Mouse (Mus musculus) neural tube, embryonic 13.5 days (tissue): ENCODE results near the gene Slc16a8. TPM values are rescaled to one million over a fixed set of nuclear protein-coding genes. Genes with fewer than 3 reads are reported as not detected.
A peak's percentile ranks its signal among the peaks of the same experiment; 100 is the strongest.

Source experiments
- ATAC-seq: fragments of 200-750 bp; cut with Nextera tagmentation; 2 replicates; pipeline ENCODE4 v1.8.0; 2017; ENCODE audit warnings: low read depth, mild to moderate bottlenecking, moderate TSS enrichment, moderate library complexity
- H3K27ac ChIP-seq: fragments of 300-500 bp; sonication (generic); replicated peaks from 2 replicates; pipeline ENCODE4 v1.5.1; 2015; ENCODE audit warnings: moderate library complexity, mild to moderate bottlenecking, inconsistent platforms
- H3K27me3 ChIP-seq: fragments of 300-500 bp; sonication (generic); 2 replicates; pipeline ENCODE4 v1.6.1; 2015; ENCODE audit warnings: mild to moderate bottlenecking, inconsistent platforms
- H3K36me3 ChIP-seq: fragments of 300-500 bp; sonication (generic); 2 replicates; pipeline ENCODE4 v1.6.1; 2015; ENCODE audit warnings: mild to moderate bottlenecking, inconsistent platforms
- H3K4me1 ChIP-seq: fragments of 300-500 bp; sonication (generic); replicated peaks from 2 replicates; pipeline ENCODE4 v1.6.1; 2015; ENCODE audit warnings: inconsistent platforms
- H3K4me2 ChIP-seq: fragments of 300-500 bp; sonication (generic); 2 replicates; pipeline ENCODE4 v1.6.1; 2015; ENCODE audit warnings: inconsistent platforms, mild to moderate bottlenecking, moderate library complexity
- H3K4me3 ChIP-seq: fragments of 300-500 bp; sonication (generic); 2 replicates; pipeline ENCODE4 v1.5.1; 2015; ENCODE audit warnings: mild to moderate bottlenecking, inconsistent platforms
- H3K9ac ChIP-seq: fragments of 300-500 bp; sonication (generic); 2 replicates; pipeline ENCODE4 v1.6.1; 2015; ENCODE audit warnings: moderate library complexity, mild to moderate bottlenecking, inconsistent platforms
- H3K9me3 ChIP-seq: fragments of 300-500 bp; sonication (generic); 2 replicates; pipeline ENCODE4 v1.6.1; 2016; ENCODE audit warnings: inconsistent platforms
- WGBS: fragments of 180-500 bp; shearing (Covaris S2); methylation state at CpG from one replicate; pipeline ENCODE4 v1.1.7; 2015; 5-methylcytosine and 5-hydroxymethylcytosine counted together
- polyA plus RNA-seq: library from polyadenylated mRNA; unstranded; fragments of >200 nt; fragmentation: Nextera tagmentation; extraction: Ambion mirVana; gene quantifications from 2 replicates; pipeline ENCODE4 v1.2.1, GENCODE M21; 2015

The Slc16a8 gene
- polyA plus RNA-seq, 1 experiment from 2014 or later = 0.43 TPM

DNA sequence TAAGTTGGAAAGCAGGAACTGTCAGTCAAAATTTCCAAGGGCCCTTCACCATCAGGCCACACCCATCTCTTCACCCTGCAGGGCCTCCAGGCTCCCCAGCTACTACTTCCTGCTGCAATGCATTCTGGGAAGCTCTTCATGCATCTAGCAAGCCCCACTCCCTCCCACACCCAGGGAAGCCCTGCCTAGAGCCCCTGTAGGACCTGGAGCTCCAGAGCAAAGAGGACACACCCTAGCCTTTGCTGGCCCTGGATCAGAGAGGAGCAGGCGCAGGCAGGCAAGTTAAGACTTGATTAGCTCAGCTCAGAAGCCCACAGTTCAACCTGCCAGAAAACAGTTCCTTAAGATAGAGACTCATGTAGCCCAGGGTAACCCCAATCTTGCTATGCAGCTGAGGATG is 26.8 kb upstream of the Slc16a8 start:
- Histone ChIP-seq H3K4me3 (no peak overlapping the region), H3K27me3 (no peaks in the 10 kb centered on the region), H3K9me3 (no peaks in the 10 kb centered on the region), H3K4me2 (no peak overlapping the region), H3K27ac (no peak overlapping the region), H3K36me3 (peaks cover 7% of the 10 kb centered on the region; the same call in 1 of the 2 replicates), H3K9ac (no peak overlapping the region), H3K4me1 (no peaks in the 10 kb centered on the region)
- 90% methylated on average over 1 of the region's 1 CpGs for WGBS
- ATAC-seq = no peak

DNA sequence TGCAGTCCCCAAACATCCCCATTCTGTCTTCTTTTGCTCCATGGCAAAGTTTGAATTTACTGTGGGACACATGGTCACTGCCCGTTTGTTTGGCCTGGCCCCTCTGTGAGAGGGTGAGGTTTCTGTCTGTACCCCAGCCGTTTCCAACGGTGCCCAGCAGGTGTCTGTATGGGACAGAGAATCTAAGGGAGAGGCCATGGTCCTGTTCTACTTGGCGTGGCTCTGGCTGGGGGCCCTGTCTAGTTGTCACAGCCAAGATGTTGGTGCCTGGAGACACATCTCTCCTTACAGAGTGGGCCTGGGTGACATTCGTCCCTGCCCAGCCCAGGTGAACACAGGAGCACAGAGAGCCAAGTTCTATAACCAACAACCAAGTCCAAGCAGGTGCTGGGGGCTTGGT is 26.3 kb upstream of the Slc16a8 start:
- no peak for ATAC-seq
- Histone ChIP-seq H3K36me3 (peaks cover 2% of the 10 kb centered on the region; the same call in 1 of the 2 replicates), H3K27ac (no peak overlapping the region), H3K9ac (no peak overlapping the region), H3K27me3 (no peaks in the 10 kb centered on the region), H3K4me2 (no peak overlapping the region), H3K4me1 (no peaks in the 10 kb centered on the region), H3K9me3 (no peaks in the 10 kb centered on the region), H3K4me3 (no peak overlapping the region)
- 58% methylated on average over 5 of the region's 5 CpGs for WGBS

GRCm38 (mm10) chr15:79280209-79280608 is 25.6 kb upstream of the Slc16a8 start:
- no peak overlapping the region for H3K4me3 ChIP-seq
- H3K4me2 ChIP-seq = no peak overlapping the region
- H3K36me3 ChIP-seq = no peaks in the 10 kb centered on the region
- H3K9ac ChIP-seq = no peak overlapping the region
- WGBS = 29% methylated on average over 6 of the region's 6 CpGs
- no peaks in the 10 kb centered on the region for H3K4me1 ChIP-seq
- no peak overlapping the region for H3K27ac ChIP-seq
- no peaks in the 10 kb centered on the region for H3K9me3 ChIP-seq
- H3K27me3 ChIP-seq = no peaks in the 10 kb centered on the region
- no peak for ATAC-seq

GRCm38 (mm10) chr15:79277728-79278127 is 23.2 kb upstream of the Slc16a8 start:
- WGBS = 63% methylated on average over 10 of the region's 10 CpGs
- H3K27ac ChIP-seq = no peak overlapping the region
- H3K36me3 ChIP-seq = no peaks in the 10 kb centered on the region
- no peak overlapping the region for H3K4me3 ChIP-seq
- no peak for ATAC-seq
- peaks cover 6% of the 10 kb centered on the region for H3K4me1 ChIP-seq
- H3K27me3 ChIP-seq = no peaks in the 10 kb centered on the region
- H3K9me3 ChIP-seq = no peaks in the 10 kb centered on the region
- H3K4me2 ChIP-seq = no peak overlapping the region
- H3K9ac ChIP-seq = no peak overlapping the region

- Histone ChIP-seq H3K27ac (no peak overlapping the region), H3K36me3 (no peaks in the 10 kb centered on the region), H3K9ac (no peak overlapping the region), H3K9me3 (no peaks in the 10 kb centered on the region), H3K4me3 (no peak overlapping the region), H3K4me1 (peaks cover 21% of the 10 kb centered on the region), H3K27me3 (peaks cover 5% of the 10 kb centered on the region; the same call in 1 of the 2 replicates), H3K4me2 (no peak overlapping the region)
- no peak for ATAC-seq
- WGBS = 40% methylated on average over 10 of the region's 10 CpGs
Observed at GRCm38 (mm10) chr15:79273020-79273419, 18.5 kb upstream of the Slc16a8 start.

- H3K36me3 ChIP-seq = no peaks in the 10 kb centered on the region
- H3K9ac ChIP-seq = peak overlapping the region; percentile 35
- H3K27me3 ChIP-seq = peaks cover 5% of the 10 kb centered on the region; the same call in 1 of the 2 replicates
- H3K4me3 ChIP-seq = peak overlapping the region; percentile 36
- peak; percentile 60 for ATAC-seq
- peaks cover 21% of the 10 kb centered on the region for H3K4me1 ChIP-seq
- 16% methylated on average over 17 of the region's 17 CpGs for WGBS
- H3K4me2 ChIP-seq = peak overlapping the region; percentile 73
- H3K9me3 ChIP-seq = no peaks in the 10 kb centered on the region
- H3K27ac ChIP-seq = no peak overlapping the region
Observed at GRCm38 (mm10) chr15:79271124-79271746, 16.7 kb upstream of the Slc16a8 start.

DNA sequence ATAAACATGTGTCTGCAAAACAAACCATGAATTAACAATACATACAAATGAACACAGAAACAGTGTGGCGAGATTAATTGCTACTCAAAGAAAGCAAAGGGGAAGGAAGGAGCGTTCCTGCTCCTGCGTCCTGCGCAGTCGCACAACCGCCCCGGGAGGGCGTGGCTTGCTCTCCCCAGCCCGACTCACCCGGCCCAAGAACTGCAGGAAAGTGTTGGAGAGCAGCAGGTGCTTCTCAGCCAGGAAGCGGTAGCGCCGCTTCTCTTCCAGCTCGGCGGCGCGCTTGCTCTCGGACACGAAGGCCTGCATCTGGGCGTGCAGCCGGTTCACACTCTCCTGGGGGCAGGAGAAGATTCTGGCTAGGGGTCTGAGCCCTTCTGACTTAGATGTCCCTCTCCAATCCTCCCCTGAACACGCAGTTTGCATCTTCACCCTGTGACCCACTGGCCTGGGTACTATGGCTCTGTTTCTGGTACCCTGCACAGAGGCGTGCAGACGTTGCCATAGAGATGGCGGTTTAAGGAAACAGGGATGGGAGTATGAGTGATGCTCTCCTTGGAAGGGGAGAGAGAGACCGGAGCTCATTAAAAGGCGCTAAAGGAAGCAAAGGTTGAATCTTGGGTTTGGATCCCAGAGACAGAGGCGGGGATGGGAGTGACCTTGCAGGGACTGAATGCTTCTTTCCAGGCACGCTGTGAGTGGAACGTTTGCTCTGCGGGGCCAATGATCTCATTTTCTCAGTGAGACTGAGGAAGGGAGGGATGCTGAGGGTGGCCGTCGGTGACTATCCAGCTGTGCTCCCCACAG is 16.0 kb upstream of the Slc16a8 start:
- Histone ChIP-seq H3K27me3 (peaks cover 5% of the 10 kb centered on the region; the same call in 1 of the 2 replicates), H3K27ac (no peak overlapping the region), H3K4me3 (peak overlapping the region; percentile 36), H3K36me3 (no peaks in the 10 kb centered on the region), H3K4me2 (peak overlapping the region; percentile 73), H3K9ac (peak overlapping the region; percentile 35), H3K9me3 (no peaks in the 10 kb centered on the region), H3K4me1 (peaks cover 21% of the 10 kb centered on the region)
- peak; percentile 83 for ATAC-seq
- under 1% methylated on average over 33 of the region's 33 CpGs for WGBS

DNA sequence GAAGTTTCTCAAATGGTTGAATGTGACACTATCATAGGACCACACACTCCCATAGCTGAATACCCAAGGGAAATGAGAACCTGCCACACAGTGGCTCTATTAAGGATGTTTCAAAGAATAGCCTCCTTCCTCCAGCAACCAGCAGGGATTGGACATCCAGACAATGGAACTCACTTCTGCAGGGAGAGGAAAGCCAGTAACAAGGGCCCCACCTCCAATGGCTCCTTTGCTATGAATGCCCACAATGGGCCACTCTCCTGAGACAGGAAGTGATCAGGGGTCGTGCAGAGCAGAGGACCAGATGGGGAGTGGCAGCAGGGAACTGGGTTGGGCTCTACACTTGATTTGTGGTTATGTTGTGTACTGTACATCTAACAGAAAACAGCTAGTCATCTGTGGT is 14.0 kb upstream of the Slc16a8 start:
- Histone ChIP-seq H3K9ac (no peak overlapping the region), H3K4me3 (no peak overlapping the region), H3K4me2 (no peak overlapping the region), H3K4me1 (peaks cover 21% of the 10 kb centered on the region), H3K9me3 (no peaks in the 10 kb centered on the region), H3K36me3 (no peaks in the 10 kb centered on the region), H3K27ac (no peak overlapping the region), H3K27me3 (peaks cover 16% of the 10 kb centered on the region)
- 21% methylated on average over 1 of the region's 1 CpGs for WGBS
- ATAC-seq = no peak

GRCm38 (mm10) chr15:79265384-79265783 is 10.8 kb upstream of the Slc16a8 start:
- Histone ChIP-seq H3K4me1 (peaks cover 23% of the 10 kb centered on the region), H3K27me3 (peaks cover 48% of the 10 kb centered on the region), H3K36me3 (no peaks in the 10 kb centered on the region), H3K27ac (no peak overlapping the region), H3K9me3 (no peaks in the 10 kb centered on the region), H3K4me3 (no peak overlapping the region), H3K9ac (no peak overlapping the region), H3K4me2 (no peak overlapping the region)
- 78% methylated on average over 4 of the region's 4 CpGs for WGBS
- ATAC-seq = no peak

GRCm38 (mm10) chr15:79263726-79264125 is 9.2 kb upstream of the Slc16a8 start:
- H3K4me3 ChIP-seq = no peak overlapping the region
- H3K9me3 ChIP-seq = no peaks in the 10 kb centered on the region
- peaks cover 59% of the 10 kb centered on the region for H3K27me3 ChIP-seq
- no peak for ATAC-seq
- 92% methylated on average over 6 of the region's 6 CpGs for WGBS
- H3K4me1 ChIP-seq = peaks cover 19% of the 10 kb centered on the region
- H3K4me2 ChIP-seq = no peak overlapping the region
- no peak overlapping the region for H3K27ac ChIP-seq
- no peaks in the 10 kb centered on the region for H3K36me3 ChIP-seq
- no peak overlapping the region for H3K9ac ChIP-seq

DNA sequence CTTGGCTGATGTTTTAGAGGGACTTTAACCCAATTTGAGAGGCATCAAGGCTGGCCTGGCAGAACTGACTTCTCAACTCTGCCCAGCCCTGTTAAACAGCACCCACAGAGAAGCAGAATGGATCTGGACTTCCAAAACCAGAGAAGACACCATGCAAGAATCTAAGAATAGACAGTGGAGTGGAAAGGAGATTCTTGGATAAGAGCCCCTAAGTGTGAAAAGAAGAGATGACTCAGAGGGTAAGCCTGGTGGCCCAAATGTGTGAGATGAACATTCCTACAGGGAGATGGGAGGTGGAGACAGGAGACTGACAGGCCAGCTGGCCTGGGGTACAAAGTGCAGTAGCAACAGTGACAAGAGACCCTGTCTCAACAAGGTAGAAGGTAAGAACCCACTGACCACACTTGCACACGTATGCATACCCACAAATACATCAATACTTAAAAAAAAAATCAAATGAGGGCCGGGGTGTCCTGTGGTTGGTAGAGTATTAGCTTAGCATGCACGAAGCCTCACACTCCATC is 8.3 kb upstream of the Slc16a8 start:
- ATAC-seq = no peak

DNA sequence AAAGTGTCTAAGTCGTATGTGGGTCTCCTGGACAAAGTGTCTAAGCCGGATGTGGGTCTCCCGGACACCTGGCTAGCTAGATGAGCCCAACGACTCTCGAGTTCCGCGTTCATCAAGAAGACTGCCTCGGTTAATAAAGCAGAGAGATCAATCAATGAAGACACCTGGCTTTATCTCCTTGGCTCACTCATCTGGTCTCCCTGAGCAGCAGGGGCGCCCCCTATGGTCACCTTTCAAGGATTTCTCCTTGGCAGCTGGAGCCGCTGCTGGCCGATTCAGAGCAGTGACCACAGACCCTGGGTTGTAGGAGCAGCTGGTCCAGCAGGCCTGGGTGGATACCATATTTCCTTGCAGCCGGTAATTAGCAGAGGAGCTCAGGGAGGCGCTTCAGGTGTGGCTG is 7.8 kb upstream of the Slc16a8 start:
- no peaks in the 10 kb centered on the region for H3K9me3 ChIP-seq
- H3K9ac ChIP-seq = peak overlapping the region; percentile 23; the same call in 1 of the 2 replicates
- 20% methylated on average over 13 of the region's 13 CpGs for WGBS
- H3K4me3 ChIP-seq = no peak overlapping the region
- H3K36me3 ChIP-seq = no peaks in the 10 kb centered on the region
- peaks cover 64% of the 10 kb centered on the region for H3K27me3 ChIP-seq
- H3K27ac ChIP-seq = no peak overlapping the region
- no peak for ATAC-seq
- peak overlapping the region; percentile 99 for H3K4me2 ChIP-seq
- H3K4me1 ChIP-seq = peaks cover 19% of the 10 kb centered on the region

More for the DNA sequence above, 8.3 kb upstream of the Slc16a8 start:
- Histone ChIP-seq H3K4me1 (peaks cover 19% of the 10 kb centered on the region), H3K27me3 (peaks cover 64% of the 10 kb centered on the region), H3K4me2 (0 out of 2 replicates have a peak overlapping the region, but pooled peaks have one; percentile 99), H3K9me3 (no peaks in the 10 kb centered on the region), H3K9ac (peak overlapping the region; percentile 23; the same call in 1 of the 2 replicates), H3K4me3 (no peak overlapping the region), H3K27ac (no peak overlapping the region), H3K36me3 (no peaks in the 10 kb centered on the region)
- WGBS = 93% methylated on average over 3 of the region's 3 CpGs
